ENCODE assay signal across 33 mouse cellular contexts in the genomic region with DNA sequence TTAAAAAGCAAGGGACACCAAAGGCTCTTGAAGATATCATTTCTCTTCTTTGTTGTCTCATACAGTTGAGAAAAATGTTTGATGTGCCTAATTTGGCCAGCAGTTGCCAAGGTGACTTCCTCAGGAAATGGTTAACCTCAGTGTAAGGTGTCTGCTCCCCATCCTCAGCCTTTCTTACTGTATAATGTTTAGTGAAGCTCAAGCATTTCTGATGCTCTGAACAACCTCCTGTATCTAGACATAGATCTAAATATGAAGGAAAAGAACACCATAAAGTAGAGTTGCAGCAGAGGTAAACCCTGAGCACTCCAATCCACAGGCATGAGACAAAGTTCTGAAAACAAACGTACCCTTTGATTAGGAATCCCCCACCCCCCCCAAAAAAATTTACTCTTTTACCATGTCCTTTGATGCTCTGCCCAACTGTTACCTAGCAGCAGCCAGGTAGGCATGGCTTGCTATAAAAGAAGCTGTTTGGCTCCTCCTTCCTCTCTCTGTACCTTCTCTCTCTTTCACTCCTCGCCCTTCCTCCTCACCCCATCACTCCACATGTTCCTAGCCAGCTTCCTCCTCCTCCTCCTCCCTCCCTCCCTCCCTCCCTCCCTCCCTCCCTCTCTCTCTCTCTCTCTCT.
DNase-seq lines count a peak whose midpoint lies in the region; ATAC-seq lines count a peak whose summit lies in the region.
"Had no signal": no experiment of that assay in that cellular context is flagged by ENCODE, and none has a peak within 500 bp of the region (broad histone marks: within the 10 kb centered on the region; RNA-seq: fewer than 3 reads in every experiment).

No protein-coding gene starts in this region.

- H3K36me3 ChIP-seq in midbrain, embryonic 16.5 days (ENCODE audit: control insufficient read depth, insufficient read depth, low read length), result no peaks in the 10 kb centered on the region
- H3K36me3 ChIP-seq: embryonic facial prominence, embryonic 13.5 days; G1E; hindbrain, embryonic 10.5 days; kidney, embryonic 15.5 days; limb, embryonic 13.5 days; liver, embryonic 12.5 days; neural tube, embryonic 13.5 days; stomach, embryonic 15.5 days had no signal

- no peak overlapping the region for H3K9ac ChIP-seq in midbrain, embryonic 16.5 days (ENCODE audit: low read depth, low read length)
- H3K9ac ChIP-seq: embryonic facial prominence, embryonic 13.5 days; kidney, embryonic 15.5 days; limb, embryonic 13.5 days; liver, embryonic 12.5 days; neural tube, embryonic 13.5 days; stomach, embryonic 15.5 days had no signal

- H3K4me1 ChIP-seq in midbrain, embryonic 16.5 days (ENCODE audit: control insufficient read depth, insufficient read depth, low read length), result no peaks in the 10 kb centered on the region
- H3K4me1 ChIP-seq: embryonic facial prominence, embryonic 13.5 days; hindbrain, embryonic 10.5 days; kidney, embryonic 15.5 days; limb, embryonic 13.5 days; liver, embryonic 12.5 days; neural tube, embryonic 13.5 days; stomach, embryonic 15.5 days had no signal

- no peaks in the 10 kb centered on the region for H3K27me3 ChIP-seq in midbrain, embryonic 16.5 days (ENCODE audit: control insufficient read depth, insufficient read depth, low read depth, low read length)
- H3K27me3 ChIP-seq: embryonic facial prominence, embryonic 13.5 days; kidney, embryonic 15.5 days; limb, embryonic 13.5 days; liver, embryonic 12.5 days; neural tube, embryonic 13.5 days; Patski; stomach, embryonic 15.5 days had no signal

- no peaks in the 10 kb centered on the region for H3K9me3 ChIP-seq in midbrain, embryonic 16.5 days (replicated peaks; ENCODE audit: control insufficient read depth, low read length, poor library complexity, severe bottlenecking)
- H3K9me3 ChIP-seq: embryonic facial prominence, embryonic 13.5 days; G1E; hindbrain, embryonic 10.5 days; kidney, embryonic 15.5 days; limb, embryonic 13.5 days; liver, embryonic 12.5 days; neural tube, embryonic 13.5 days; stomach, embryonic 15.5 days had no signal

- ATAC-seq in midbrain, embryonic 16.5 days, result no peak
- ATAC-seq: forebrain, embryonic 14.5 days; hindbrain, embryonic 16.5 days; intestine, postnatal 0 days; liver, embryonic 12.5 days; Patski had no signal

- no peak overlapping the region for H3K4me2 ChIP-seq in midbrain, embryonic 16.5 days (ENCODE audit: low read length)
- H3K4me2 ChIP-seq: embryonic facial prominence, embryonic 13.5 days; heart, embryonic 11.5 days; kidney, embryonic 15.5 days; limb, embryonic 13.5 days; liver, embryonic 12.5 days; midbrain, embryonic 11.5 days; neural tube, embryonic 13.5 days; stomach, embryonic 15.5 days had no signal

- 51% methylated on average over 2 of the region's 2 CpGs for WGBS in midbrain, embryonic 16.5 days

- no peak overlapping the region for H3K27ac ChIP-seq in midbrain, embryonic 16.5 days (ENCODE audit: low read length)
- H3K27ac ChIP-seq: embryonic facial prominence, embryonic 13.5 days; hindbrain, embryonic 10.5 days; kidney, embryonic 15.5 days; limb, embryonic 13.5 days; liver, embryonic 12.5 days; neural tube, embryonic 13.5 days; stomach, embryonic 15.5 days had no signal

- peak; percentile 69 for DNase-seq in thymus, postnatal 0 days (ENCODE audit: low spot score)
- DNase-seq in thymus, adult 18-20 months, result no peak
- DNase-seq in T-cell, adult 2 months (ENCODE audit: low spot score), result peak; percentile 77
- peak; percentile 3 to 6 for DNase-seq in natural killer cell, adult 2 months (ENCODE audit: low spot score in 2 of 2)
- DNase-seq in ovary, postnatal 10 days (ENCODE audit: low spot score), result no peak
- no peak for DNase-seq in embryo, embryonic 10 days (ENCODE audit: low spot score)
- DNase-seq: adrenal gland, adult 8-10 months; cerebellum, adult 11-12 months; cerebellum, postnatal 14 days; embryo, embryonic 11 days; gastrocnemius, postnatal 10 days; heart, postnatal 10 days; kidney, postnatal 36 days; lung, adult 18-20 months; lung, postnatal 4 days; right cerebral cortex, adult 18-20 months; right cerebral cortex, postnatal 4 days had no signal

- H3K4me3 ChIP-seq in midbrain, embryonic 16.5 days (ENCODE audit: low read depth, low read length), result no peak overlapping the region
- H3K4me3 ChIP-seq: embryonic facial prominence, embryonic 13.5 days; erythroblast, embryonic 14.5 days; hindbrain, embryonic 10.5 days; kidney, embryonic 15.5 days; limb, embryonic 13.5 days; liver, embryonic 12.5 days; neural tube, embryonic 13.5 days; stomach, embryonic 15.5 days had no signal

Comparison
In these comparisons a context has a peak if more than half of its experiments do, and no peak if none do; other contexts are left out.
1. DNase-seq: peak in thymus, postnatal 0 days (single experiment), T-cell, adult 2 months (single experiment) and natural killer cell, adult 2 months (2 of 2); none in thymus, adult 18-20 months (0 of 2), ovary, postnatal 10 days (single experiment) and embryo, embryonic 10 days (single experiment).